Mouse (Mus musculus) CH12.LX (cell line): ENCODE results near the gene Nemp1. TPM values are rescaled to one million over a fixed set of nuclear protein-coding genes. Genes with fewer than 3 reads are reported as not detected.

Source experiments
- DNase-seq: peaks from one replicate; pipeline ENCODE4 v3.0.0-alpha.2; 2013; ENCODE audit errors: extremely low read depth
- H3K27ac ChIP-seq: 2 replicates; pipeline ENCODE4 v1.5.1; 2012; ENCODE audit warnings: low read depth, mild to moderate bottlenecking, control low read depth, moderate library complexity; ENCODE audit not compliant: insufficient read depth
- H3K27me3 ChIP-seq: replicated peaks from 2 replicates; pipeline ENCODE3; 2012; ENCODE audit warnings: inconsistent platforms
- H3K36me3 ChIP-seq, 2 experiments: replicated peaks in 1 of 2; 2 replicates each; pipeline versions ENCODE3 to v1.6.1; 2012; ENCODE audit warnings: inconsistent platforms in 1 of 2, low read length in 1 of 2, mild to moderate bottlenecking in 1 of 2, mixed read lengths in 1 of 2, moderate library complexity in 1 of 2; ENCODE audit not compliant: control insufficient read depth in 1 of 2, insufficient read depth in 1 of 2
- H3K4me1 ChIP-seq, 2 experiments: 2 replicates each; pipeline ENCODE4 v1.6.1; 2012; ENCODE audit warnings: inconsistent platforms in 1 of 2, moderate library complexity in 1 of 2; ENCODE audit not compliant: insufficient read depth in 2 of 2, control insufficient read depth in 1 of 2
- H3K4me2 ChIP-seq: 2 replicates; pipeline ENCODE4 v1.6.1; 2012; ENCODE audit warnings: low read depth, mild to moderate bottlenecking, control low read depth; ENCODE audit not compliant: poor library complexity, insufficient read depth, severe bottlenecking
- H3K4me3 ChIP-seq, 3 experiments: fragments of 150-350 bp in 1 of 3; sonication (generic) in 1 of 3; replicated peaks in 1 of 3; 2 replicates each; pipeline versions ENCODE3 to v1.5.1; 2011 to 2012; ENCODE audit warnings: low read depth in 2 of 3, low read length in 2 of 3, mild to moderate bottlenecking in 2 of 3, moderate library complexity in 2 of 3, control low read depth in 1 of 3, improper control_type of control experiment in 1 of 3, inconsistent platforms in 1 of 3, mixed read lengths in 1 of 3; ENCODE audit not compliant: poor library complexity in 1 of 3
- H3K79me2 ChIP-seq: replicated peaks from 2 replicates; pipeline ENCODE4 v1.6.1; 2012; ENCODE audit warnings: mild to moderate bottlenecking, moderate library complexity; ENCODE audit not compliant: control insufficient read depth, poor library complexity, insufficient read depth, severe bottlenecking; ENCODE audit errors: extremely low read depth
- H3K9ac ChIP-seq: 2 replicates; pipeline ENCODE4 v1.6.1; 2012; ENCODE audit warnings: low read depth, mild to moderate bottlenecking, control low read depth, moderate library complexity; ENCODE audit not compliant: insufficient read depth
- H3K9me3 ChIP-seq: replicated peaks from 2 replicates; pipeline ENCODE3; 2012; ENCODE audit warnings: low read length, inconsistent platforms, mixed read lengths
- CHD1 ChIP-seq: IDR thresholded peaks from 2 replicates; pipeline ENCODE4 v1.6.1; 2012; ENCODE audit warnings: low read depth, low read length, improper control_type of control experiment, inconsistent platforms
- CHD2 ChIP-seq: IDR thresholded peaks from 2 replicates; pipeline ENCODE4 v1.6.1; 2011; ENCODE audit warnings: low read length, improper control_type of control experiment
- E2F4 ChIP-seq: IDR thresholded peaks from 2 replicates; pipeline ENCODE4 v1.6.1; 2011; ENCODE audit warnings: low read depth, low read length, improper control_type of control experiment; ENCODE audit not compliant: insufficient replicate concordance
- ELF1 ChIP-seq: IDR thresholded peaks from 2 replicates; pipeline ENCODE4 v1.6.1; 2014; ENCODE audit warnings: low read depth, mild to moderate bottlenecking, inconsistent platforms, low read length, improper control_type of control experiment
- EP300 ChIP-seq: IDR thresholded peaks from 2 replicates; pipeline ENCODE4 v1.6.1; 2011; ENCODE audit warnings: low read length, improper control_type of control experiment
- GABPA ChIP-seq: IDR thresholded peaks from 2 replicates; pipeline ENCODE4 v1.6.1; 2012; ENCODE audit warnings: low read depth, low read length, improper control_type of control experiment, inconsistent platforms; ENCODE audit not compliant: insufficient replicate concordance
- HCFC1 ChIP-seq: IDR thresholded peaks from 2 replicates; pipeline ENCODE4 v1.6.1; 2012; ENCODE audit warnings: low read depth, mild to moderate bottlenecking, inconsistent platforms, low read length, improper control_type of control experiment
- IRF4 ChIP-seq: IDR thresholded peaks from 2 replicates; pipeline ENCODE4 v1.6.1; 2014; ENCODE audit warnings: low read depth, mild to moderate bottlenecking, inconsistent platforms, low read length, improper control_type of control experiment
- KAT2A ChIP-seq: IDR thresholded peaks from 2 replicates; pipeline ENCODE4 v1.6.1; 2012; ENCODE audit warnings: low read length, improper control_type of control experiment, inconsistent platforms; ENCODE audit not compliant: insufficient replicate concordance
- MEF2A ChIP-seq: IDR thresholded peaks from 2 replicates; pipeline ENCODE4 v1.6.1; 2014; ENCODE audit warnings: low read depth, mild to moderate bottlenecking, inconsistent platforms, low read length, improper control_type of control experiment, borderline replicate concordance
- NRF1 ChIP-seq: IDR thresholded peaks from 2 replicates; pipeline ENCODE4 v1.6.1; 2014; ENCODE audit warnings: low read depth, mild to moderate bottlenecking, inconsistent platforms, low read length, improper control_type of control experiment, moderate library complexity
- PAX5 ChIP-seq: IDR thresholded peaks from 2 replicates; pipeline ENCODE4 v1.6.1; 2012; ENCODE audit warnings: low read length, inconsistent platforms, mixed read lengths
- POLR2AphosphoS2 ChIP-seq: IDR thresholded peaks from 2 replicates; pipeline ENCODE4 v1.6.1; 2011; ENCODE audit warnings: low read depth, low read length, improper control_type of control experiment
- RCOR1 ChIP-seq: conservative IDR thresholded peaks from 2 replicates; pipeline ENCODE4 v1.6.1; 2012; ENCODE audit warnings: low read depth, mild to moderate bottlenecking, inconsistent platforms, low read length, improper control_type of control experiment
- TBP ChIP-seq: conservative IDR thresholded peaks from 2 replicates; pipeline ENCODE4 v1.6.1; 2011; ENCODE audit warnings: low read depth, low read length, improper control_type of control experiment
- UBTF ChIP-seq: IDR thresholded peaks from 2 replicates; pipeline ENCODE4 v1.6.1; 2012; ENCODE audit warnings: low read depth, mild to moderate bottlenecking, inconsistent platforms, low read length, improper control_type of control experiment, moderate library complexity
- USF2 ChIP-seq: conservative IDR thresholded peaks from 2 replicates; pipeline ENCODE4 v1.6.1; 2011; ENCODE audit warnings: low read depth, low read length, improper control_type of control experiment
- ZKSCAN1 ChIP-seq: IDR thresholded peaks from 2 replicates; pipeline ENCODE4 v1.6.1; 2012; ENCODE audit warnings: low read depth, inconsistent platforms, low read length, improper control_type of control experiment, borderline replicate concordance
- ZMIZ1 ChIP-seq: IDR thresholded peaks from 2 replicates; pipeline ENCODE4 v1.6.1; 2012; ENCODE audit warnings: low read depth, mild to moderate bottlenecking, inconsistent platforms, low read length, improper control_type of control experiment
- ZNF384 ChIP-seq: IDR thresholded peaks from 2 replicates; pipeline ENCODE4 v1.6.1; 2012; ENCODE audit warnings: low read depth, low read length, improper control_type of control experiment, inconsistent platforms
- dilution Hi-C: fragments of 300-500 bp; cut with MboI; formaldehyde crosslinking; loops from 2 replicates; pipeline ENCODE4 v1.14.3; 2020; ENCODE audit warnings: low sequenced_read_pairs; ENCODE audit not compliant: extremely low pct_unique_long_range_greater_than_20kb, extremely low pct_ligation_motif_present
- in situ Hi-C: fragments of 300-500 bp; cut with MboI; formaldehyde crosslinking; loops from 3 replicates; pipeline ENCODE4 v1.14.3; 2019; ENCODE audit warnings: low sequenced_read_pairs, low pct_ligation_motif_present, low pct_unique_long_range_greater_than_20kb, mixed read lengths
- polyA plus RNA-seq: library from polyadenylated mRNA; unstranded; fragments of >175 nt; gene quantifications from 2 replicates; pipeline ENCODE4 v1.2.1, GENCODE M21; 2012; ENCODE audit warnings: low read depth; ENCODE audit not compliant: insufficient read length
- total RNA-seq, 2 experiments: library from RNA; depleted of rRNA; stranded (reverse); fragments of 300-350 nt in 1 of 2; fragments of >200 nt in 1 of 2; gene quantifications; 2 replicates each; pipeline ENCODE4 v1.2.3; 2012 to 2014

Gene Nemp1
- total and polyA plus RNA-seq, 3 experiments: 8.3 to 17.4 (median 13.2) TPM

GRCm38 (mm10) chr10:127631261-127632214, 35.2 kb upstream of the Nemp1 start:
- H3K4me2 ChIP-seq: no peak overlapping the region
- H3K4me3 ChIP-seq: no peak overlapping the region
- TF ChIP-seq UBTF (no peak), POLR2AphosphoS2 (no peak), USF2 (no peak), GABPA (no peak), ZMIZ1 (no peak), ZKSCAN1 (no peak), PAX5 (no peak), HCFC1 (no peak), CHD2 (no peak), KAT2A (no peak), CHD1 (no peak), TBP (no peak), ZNF384 (no peak), RCOR1 (no peak), E2F4 (no peak), MEF2A (no peak), EP300 (no peak), NRF1 (no peak), IRF4 (no peak), ELF1 (no peak)
- no peaks in the 10 kb centered on the region for H3K36me3 ChIP-seq
- no peak overlapping the region for H3K9ac ChIP-seq
- no peak overlapping the region for H3K27ac ChIP-seq
- H3K27me3 ChIP-seq: no peaks in the 10 kb centered on the region
- dilution Hi-C loops (no loop called here), in situ Hi-C loops (no loop called here)
- no peak for DNase-seq
- H3K4me1 ChIP-seq: peaks cover 13 to 14% of the 10 kb centered on the region in 2 experiments
- peaks cover 3% of the 10 kb centered on the region for H3K9me3 ChIP-seq
- no peaks in the 10 kb centered on the region for H3K79me2 ChIP-seq
